Comparison of ENCODE assay signal across 16 mouse cellular contexts in genomic region chr1:88623541-88624115, GRCm38 (mm10).
DNase-seq lines count a peak whose midpoint lies in the region; ATAC-seq lines count a peak whose summit lies in the region.
"Had no signal": no experiment of that assay in that cellular context is flagged by ENCODE, and none has a peak within 500 bp of the region (broad histone marks: within the 10 kb centered on the region; RNA-seq: fewer than 3 reads in every experiment).

No protein-coding gene starts in this region.

- H3K4me2 ChIP-seq in neural tube, embryonic 15.5 days: no peak overlapping the region
- H3K4me2 ChIP-seq in hindbrain, embryonic 15.5 days: no peak overlapping the region
- H3K4me2 ChIP-seq in kidney, embryonic 14.5 days (replicated peaks; ENCODE audit: low read depth, low read length): no peak overlapping the region
- H3K4me2 ChIP-seq: heart, embryonic 13.5 days; limb, embryonic 13.5 days had no signal

- no peak; the same call in 1 of the 2 replicates for ATAC-seq in neural tube, embryonic 15.5 days (ENCODE audit: low FRiP score)
- peak; percentile 45; the same call in 1 of the 2 replicates for ATAC-seq in hindbrain, embryonic 15.5 days (ENCODE audit: low FRiP score, low read depth)
- ATAC-seq in kidney, embryonic 14.5 days (ENCODE audit: low FRiP score, low TSS enrichment): no peak

- H3K9ac ChIP-seq in neural tube, embryonic 15.5 days (replicated peaks): no peak overlapping the region
- no peak overlapping the region for H3K9ac ChIP-seq in hindbrain, embryonic 15.5 days
- H3K9ac ChIP-seq in kidney, embryonic 14.5 days (ENCODE audit: low read depth, low read length): no peak overlapping the region
- H3K9ac ChIP-seq: heart, embryonic 13.5 days; limb, embryonic 13.5 days had no signal

- H3K4me1 ChIP-seq in heart, embryonic 10.5 days: peaks cover 13% of the 10 kb centered on the region
- peaks cover 15% of the 10 kb centered on the region for H3K4me1 ChIP-seq in neural tube, embryonic 15.5 days
- H3K4me1 ChIP-seq in hindbrain, embryonic 15.5 days (replicated peaks): peaks cover 12% of the 10 kb centered on the region
- no peaks in the 10 kb centered on the region for H3K4me1 ChIP-seq in kidney, embryonic 14.5 days (ENCODE audit: control insufficient read depth, insufficient read depth, low read length)

- H3K27ac ChIP-seq in heart, embryonic 10.5 days: no peak overlapping the region
- 0 out of 2 replicates have a peak overlapping the region, but pooled peaks have one; percentile 3 for H3K27ac ChIP-seq in neural tube, embryonic 15.5 days (replicated peaks)
- H3K27ac ChIP-seq in hindbrain, embryonic 15.5 days (replicated peaks): 0 out of 2 replicates have a peak overlapping the region, but pooled peaks have one; percentile 17
- H3K27ac ChIP-seq in kidney, embryonic 14.5 days (ENCODE audit: low read depth, low read length): no peak overlapping the region
- H3K27ac ChIP-seq: heart, embryonic 13.5 days; limb, embryonic 13.5 days had no signal

- H3K36me3 ChIP-seq in heart, embryonic 10.5 days: no peaks in the 10 kb centered on the region
- no peaks in the 10 kb centered on the region for H3K36me3 ChIP-seq in neural tube, embryonic 15.5 days
- no peaks in the 10 kb centered on the region for H3K36me3 ChIP-seq in hindbrain, embryonic 15.5 days
- no peaks in the 10 kb centered on the region for H3K36me3 ChIP-seq in kidney, embryonic 14.5 days (ENCODE audit: control insufficient read depth, insufficient read depth, low read length)
- H3K36me3 ChIP-seq: G1E; heart, embryonic 13.5 days; limb, embryonic 13.5 days had no signal

- no peaks in the 10 kb centered on the region for H3K9me3 ChIP-seq in heart, embryonic 10.5 days
- no peaks in the 10 kb centered on the region for H3K9me3 ChIP-seq in neural tube, embryonic 15.5 days (replicated peaks)
- no peaks in the 10 kb centered on the region for H3K9me3 ChIP-seq in hindbrain, embryonic 15.5 days
- H3K9me3 ChIP-seq in kidney, embryonic 14.5 days (ENCODE audit: control insufficient read depth, low read length): no peaks in the 10 kb centered on the region
- H3K9me3 ChIP-seq: G1E; heart, embryonic 13.5 days; limb, embryonic 13.5 days had no signal

- H3K4me3 ChIP-seq in heart, embryonic 10.5 days: no peak overlapping the region
- no peak overlapping the region for H3K4me3 ChIP-seq in neural tube, embryonic 15.5 days (replicated peaks)
- H3K4me3 ChIP-seq in hindbrain, embryonic 15.5 days: no peak overlapping the region
- H3K4me3 ChIP-seq in kidney, embryonic 14.5 days (ENCODE audit: low read length): no peak overlapping the region
- H3K4me3 ChIP-seq: heart, embryonic 13.5 days; limb, embryonic 13.5 days had no signal

- peak; percentile 29 for DNase-seq in heart, adult 11 months
- DNase-seq in heart, embryonic 10.5 days (ENCODE audit: low spot score): no peak
- DNase-seq in neural tube, embryonic 10.5 days (ENCODE audit: extremely low spot score, low spot score): no peak
- peak; percentile 3 to 5 for DNase-seq in right cerebral cortex, postnatal 36 days (ENCODE audit: low spot score in 2 of 2)
- no peak for DNase-seq in kidney, postnatal 4 days
- DNase-seq: adrenal gland, postnatal 36 days; B cell, adult 2 months; cerebellum, adult 11 months; gastrocnemius, postnatal 25 days; lung, adult 2 months had no signal

- 82% methylated on average over 8 of the region's 8 CpGs for WGBS in heart, embryonic 10.5 days
- 44% methylated on average over 8 of the region's 8 CpGs for WGBS in neural tube, embryonic 15.5 days
- WGBS in hindbrain, embryonic 15.5 days: 51% methylated on average over 8 of the region's 8 CpGs
- WGBS in kidney, embryonic 14.5 days: 77% methylated on average over 8 of the region's 8 CpGs

- H3K27me3 ChIP-seq in heart, embryonic 10.5 days (ENCODE audit: insufficient read depth, poor library complexity, severe bottlenecking): no peaks in the 10 kb centered on the region
- H3K27me3 ChIP-seq in neural tube, embryonic 15.5 days (replicated peaks): no peaks in the 10 kb centered on the region
- no peaks in the 10 kb centered on the region for H3K27me3 ChIP-seq in hindbrain, embryonic 15.5 days
- H3K27me3 ChIP-seq in kidney, embryonic 14.5 days (ENCODE audit: control insufficient read depth, insufficient read depth, low read length): no peaks in the 10 kb centered on the region
- H3K27me3 ChIP-seq: heart, embryonic 13.5 days; limb, embryonic 13.5 days had no signal

Comparison
In these comparisons a context has a peak if more than half of its experiments do, and no peak if none do; other contexts are left out.
1. DNase-seq: peak in heart, adult 11 months (single experiment) and right cerebral cortex, postnatal 36 days (2 of 2); none in heart, embryonic 10.5 days (single experiment), neural tube, embryonic 10.5 days (single experiment) and kidney, postnatal 4 days (0 of 2).
2. H3K27ac ChIP-seq: peak in neural tube, embryonic 15.5 days (single experiment) and hindbrain, embryonic 15.5 days (single experiment); none in heart, embryonic 10.5 days (single experiment) and kidney, embryonic 14.5 days (single experiment).